Mouse (Mus musculus): ENCODE measurements at regions not wholly inside any gene's neighbourhood (a gene's known extent, or its start where the extent isn't known, plus 50 kb on each side); places are given as distances from the start of the nearest gene placed in this dataset.

DNA sequence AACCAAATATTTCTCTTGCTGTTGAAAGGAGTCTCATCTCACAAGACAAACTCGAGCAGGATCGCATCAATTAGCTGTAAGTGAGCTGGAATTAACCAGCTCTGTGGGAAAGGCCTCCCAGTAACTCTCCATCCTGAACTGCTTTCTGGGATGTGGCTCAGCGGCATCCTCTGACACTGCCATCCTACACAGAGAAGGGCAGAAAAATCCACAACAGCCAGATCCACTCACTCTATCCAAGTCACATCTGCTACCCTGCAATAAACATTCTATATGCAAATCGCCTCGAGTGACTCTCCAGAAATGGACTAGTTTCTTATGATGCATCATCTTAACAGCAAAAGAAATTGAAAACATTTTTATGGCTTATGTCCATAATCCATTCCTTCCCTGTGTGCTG, 83.6 kb downstream of the Chst2 start:
- no peak for TF ChIP-seq CTCF (IDR thresholded peaks at IDR 0.05; ENCODE audit: borderline replicate concordance, control insufficient read depth, extremely low read depth, insufficient read depth, low read length, poor library complexity)
- TF ChIP-seq POLR2A (IDR thresholded peaks at IDR 0.05; ENCODE audit: control insufficient read depth, extremely low read depth, insufficient read depth, low read length, poor library complexity), result no peak

All from thymus, adult 2 months (tissue).